Mouse (Mus musculus) gastrocnemius, postnatal 4 days (tissue): ENCODE results near the gene Ikzf2. TPM values are rescaled to one million over a fixed set of nuclear protein-coding genes. Genes with fewer than 3 reads are reported as not detected.

Source experiments
- DNase-seq, 2 experiments: peaks; one replicate each; pipeline ENCODE4 v3.0.0; 2021 to 2022; ENCODE audit warnings: low spot score in 2 of 2, mixed read lengths in 2 of 2
- total RNA-seq, 2 experiments: library from RNA; stranded (reverse); gene quantifications; 2 replicates each; pipeline ENCODE4 v1.2.3; 2021

Gene Ikzf2
- total RNA-seq, 2 experiments from 2014 or later, result 5.4 to 8.1 TPM

DNA sequence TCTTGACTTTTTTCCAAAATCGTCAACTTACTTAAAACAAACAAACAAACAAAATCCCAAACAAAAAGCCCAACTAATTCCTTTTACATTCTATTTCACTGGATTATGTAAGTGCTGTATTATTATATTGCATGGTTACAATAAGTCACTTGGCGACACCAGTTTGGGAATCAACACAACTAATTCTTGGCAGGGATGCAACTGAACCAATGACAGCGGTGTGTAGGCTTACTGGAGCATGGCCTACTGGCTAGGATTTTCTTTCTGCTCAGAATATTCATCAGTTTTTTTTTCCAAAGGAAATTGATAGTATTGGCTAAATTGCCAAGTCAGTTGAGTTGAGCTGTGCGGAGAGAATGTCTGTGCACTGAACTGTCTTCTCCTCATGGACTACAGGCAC lies 167.7 kb downstream of the Ikzf2 start:
- no peak for DNase-seq

DNA sequence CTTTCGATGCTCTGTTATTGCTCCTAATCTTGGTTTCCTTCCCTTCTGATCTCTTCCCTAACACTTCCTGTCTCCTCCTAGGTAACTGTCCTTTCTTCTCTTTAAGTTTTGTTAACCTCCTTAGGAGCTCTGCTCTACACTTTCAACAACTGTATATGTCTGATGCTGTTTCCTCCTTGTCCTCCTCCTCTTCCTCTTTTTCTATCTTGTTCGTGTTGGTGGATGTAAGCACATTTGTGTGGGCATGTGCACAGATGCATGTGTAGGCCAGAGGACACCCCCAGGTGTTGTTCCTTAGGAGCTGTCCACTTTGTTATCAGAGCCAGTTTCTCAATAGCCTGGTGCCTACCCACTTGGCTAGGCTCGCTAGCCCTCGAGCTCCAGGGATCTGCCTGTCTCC lies 169.0 kb downstream of the Ikzf2 start:
- no peak for DNase-seq

DNA sequence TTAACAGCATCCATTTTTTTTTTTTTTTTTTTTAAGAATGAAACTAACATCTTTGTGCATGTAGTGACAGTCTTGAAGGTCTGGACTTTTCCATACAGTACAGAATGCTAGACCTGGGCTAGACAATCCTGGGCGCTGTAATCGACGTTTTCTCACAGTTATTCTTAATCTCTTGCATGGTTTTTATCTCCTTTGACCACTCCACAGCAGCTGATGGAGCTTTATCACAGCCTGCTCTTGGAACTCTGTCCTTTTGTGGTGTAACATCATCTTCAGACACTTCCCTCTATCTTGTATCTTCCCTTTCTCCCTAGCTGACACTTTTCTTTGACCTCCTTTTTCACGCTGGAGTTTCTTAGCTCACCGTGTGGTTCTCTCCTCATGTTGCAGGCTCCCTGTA lies 170.9 kb downstream of the Ikzf2 start:
- DNase-seq, result no peak

DNA sequence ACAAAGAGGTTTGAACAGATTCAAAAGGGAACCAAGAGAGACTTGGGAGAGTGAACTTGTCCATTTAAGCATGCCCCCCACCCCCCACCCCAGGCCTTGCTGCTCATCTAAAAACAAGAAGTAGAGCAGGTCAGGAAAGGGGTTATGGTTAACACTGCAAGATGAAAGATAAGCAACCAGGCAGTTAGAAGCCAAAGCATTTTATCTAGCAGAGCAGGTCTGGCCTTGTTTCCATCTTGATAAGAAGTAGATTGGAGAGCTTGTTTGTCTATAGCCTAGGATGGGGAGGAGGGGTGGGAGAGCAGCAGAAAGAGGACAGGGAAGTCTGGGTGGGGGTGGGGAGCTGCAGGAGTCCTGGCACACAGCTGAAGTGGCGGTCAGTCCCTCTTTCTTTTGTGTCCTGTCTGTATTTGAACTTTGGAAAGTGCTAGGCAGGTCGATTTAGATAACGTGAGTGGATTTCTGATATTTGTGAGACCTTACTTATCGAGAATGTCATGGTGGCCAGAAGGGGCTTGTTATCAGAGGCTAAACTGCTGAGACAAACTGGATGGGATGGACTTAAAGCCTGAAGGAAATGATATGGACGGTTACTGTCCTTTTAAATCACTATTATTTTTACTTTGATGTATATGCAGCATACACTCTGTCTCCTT lies 173.3 kb downstream of the Ikzf2 start:
- DNase-seq, result no peak

DNA sequence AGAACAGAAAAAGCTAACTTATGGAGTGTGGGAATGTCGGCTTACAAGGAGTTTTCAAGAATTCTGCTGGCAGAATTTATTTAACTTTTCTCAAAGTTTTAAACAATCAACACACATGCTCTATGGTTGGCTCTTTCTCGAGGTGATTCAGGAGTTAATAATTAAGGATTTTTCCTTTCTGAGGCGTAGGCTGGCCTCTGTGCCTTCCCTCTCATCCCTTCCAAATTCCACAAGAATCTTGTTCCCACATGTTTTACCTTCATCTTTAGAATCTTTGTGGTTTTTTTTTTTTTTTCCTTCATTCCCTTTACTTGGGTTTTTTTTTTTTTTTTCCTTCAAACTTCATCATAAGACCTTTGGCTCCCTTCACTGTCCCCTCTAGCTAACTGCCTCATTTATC lies 178.8 kb downstream of the Ikzf2 start:
- DNase-seq, result no peak

DNA sequence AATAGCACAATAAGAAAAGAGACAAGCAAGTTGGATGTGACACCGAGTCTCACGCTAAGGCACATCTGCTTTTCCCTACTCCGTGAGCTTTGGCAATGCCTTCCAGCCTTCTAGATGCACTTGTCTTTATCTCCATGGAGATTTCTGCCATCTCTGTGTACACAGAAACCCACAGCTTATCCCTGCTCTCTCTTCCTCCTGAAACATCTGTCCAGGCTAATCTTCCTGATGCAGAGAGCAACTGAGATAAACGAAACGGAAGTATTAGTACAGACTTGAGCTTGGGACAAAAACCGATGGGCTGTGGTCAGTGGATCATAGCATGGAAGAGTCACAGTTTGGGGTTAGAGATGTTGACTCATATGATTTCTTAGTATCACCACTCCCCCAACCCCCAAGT lies 179.5 kb downstream of the Ikzf2 start:
- no peak for DNase-seq

DNA sequence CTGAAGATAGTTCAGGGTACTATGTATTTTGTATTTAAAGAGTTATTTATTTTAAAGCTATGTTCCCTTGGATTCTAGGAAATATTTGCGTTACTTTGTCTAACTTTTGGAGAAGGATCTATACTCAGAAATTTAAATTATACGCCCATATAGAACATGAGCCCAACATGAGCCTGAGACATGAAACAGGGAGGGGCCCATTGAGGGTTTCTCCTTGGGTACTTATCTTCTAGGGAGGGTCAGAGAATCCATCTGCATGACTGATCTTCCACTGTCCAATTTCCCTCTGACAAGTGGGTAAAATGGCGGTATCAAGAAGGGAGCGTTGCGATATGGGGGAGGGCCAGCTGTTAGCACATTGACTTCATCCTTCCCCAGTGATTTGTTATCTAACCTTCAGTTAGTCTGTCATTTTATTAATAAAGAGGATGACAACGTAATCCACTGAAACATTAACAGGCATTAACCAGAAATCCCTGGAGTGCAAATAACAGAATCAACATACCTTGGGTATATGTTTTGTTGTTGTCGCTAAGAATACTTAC lies 180.4 kb downstream of the Ikzf2 start:
- no peak for DNase-seq

DNA sequence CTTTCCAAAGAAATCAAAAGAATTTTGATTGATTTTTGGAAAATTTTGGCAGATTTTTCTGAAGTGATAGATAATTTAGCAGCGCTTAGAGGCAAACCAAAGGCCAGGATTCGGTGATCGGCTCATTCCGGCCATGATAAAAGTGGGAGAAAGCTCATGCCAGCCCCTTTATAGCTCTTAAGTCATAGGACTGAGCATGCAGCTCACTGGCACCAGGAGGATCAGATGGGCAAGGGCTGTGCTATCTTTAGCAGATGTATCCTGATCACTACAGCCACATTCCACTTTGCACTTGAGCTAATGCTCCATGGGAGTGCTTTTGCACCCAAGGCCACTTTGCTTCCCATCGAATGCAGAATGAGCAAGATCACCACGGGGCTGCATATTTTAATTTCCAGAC lies 181.0 kb downstream of the Ikzf2 start:
- no peak for DNase-seq

DNA sequence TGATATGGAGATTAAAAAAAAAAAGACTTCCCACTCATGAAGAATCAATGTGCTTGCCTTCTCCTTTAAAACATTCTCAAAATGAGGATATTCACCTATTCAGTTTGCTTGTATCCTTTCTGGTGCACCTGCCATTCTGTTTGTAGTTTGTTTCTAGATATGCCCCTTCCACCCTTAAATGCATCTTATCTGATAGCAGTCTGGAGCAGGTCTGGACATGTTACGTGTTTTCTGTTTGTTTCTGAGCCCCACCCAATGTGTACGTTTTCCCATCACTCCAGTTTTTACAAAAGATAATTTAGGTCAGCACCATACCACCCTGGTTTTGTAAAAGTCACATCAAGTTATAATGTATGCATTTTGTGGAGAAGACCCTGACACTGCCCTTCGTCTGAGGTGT lies 186.7 kb downstream of the Ikzf2 start:
- DNase-seq, result no peak

DNA sequence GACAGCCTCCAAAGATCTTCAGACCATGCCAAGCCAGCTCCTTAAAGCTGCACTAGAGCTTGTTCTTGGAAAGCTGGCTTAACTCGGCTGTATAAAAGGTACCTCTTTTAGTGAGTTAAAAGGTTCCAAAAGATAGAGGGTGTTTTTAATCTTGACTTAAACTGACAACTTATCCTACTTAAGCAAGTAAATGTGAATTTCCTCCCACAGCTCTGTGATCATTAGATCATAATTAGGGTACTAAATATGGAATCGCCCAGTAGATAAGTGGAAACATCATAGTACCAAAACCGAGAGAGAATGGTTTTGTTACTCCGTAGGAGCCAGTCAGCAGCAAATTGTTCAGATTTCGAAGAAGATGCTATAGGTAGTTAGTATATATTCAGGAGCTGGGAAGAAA lies 187.4 kb downstream of the Ikzf2 start:
- no peak for DNase-seq

DNA sequence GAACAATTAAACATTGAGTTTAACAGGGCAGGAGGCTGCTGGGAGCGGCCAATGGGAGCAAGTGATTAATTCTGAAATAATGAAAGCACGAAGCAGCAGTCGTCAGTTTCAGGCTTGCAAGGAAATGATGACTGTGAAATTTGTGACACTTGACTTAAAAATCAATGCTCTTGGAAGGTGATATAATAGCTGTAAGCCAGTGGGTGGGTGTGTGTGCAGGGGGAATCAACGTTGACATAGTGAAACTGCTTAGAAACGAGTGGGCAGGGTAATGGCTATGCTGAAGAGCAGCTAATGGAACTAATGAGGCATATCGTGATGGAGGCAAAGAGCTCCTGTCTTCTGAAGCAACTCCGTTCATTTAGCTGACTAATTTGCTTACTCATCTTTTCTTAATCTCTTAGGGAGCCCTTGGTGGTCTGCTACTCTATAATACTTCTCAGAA lies 188.2 kb downstream of the Ikzf2 start:
- DNase-seq, result no peak

DNA sequence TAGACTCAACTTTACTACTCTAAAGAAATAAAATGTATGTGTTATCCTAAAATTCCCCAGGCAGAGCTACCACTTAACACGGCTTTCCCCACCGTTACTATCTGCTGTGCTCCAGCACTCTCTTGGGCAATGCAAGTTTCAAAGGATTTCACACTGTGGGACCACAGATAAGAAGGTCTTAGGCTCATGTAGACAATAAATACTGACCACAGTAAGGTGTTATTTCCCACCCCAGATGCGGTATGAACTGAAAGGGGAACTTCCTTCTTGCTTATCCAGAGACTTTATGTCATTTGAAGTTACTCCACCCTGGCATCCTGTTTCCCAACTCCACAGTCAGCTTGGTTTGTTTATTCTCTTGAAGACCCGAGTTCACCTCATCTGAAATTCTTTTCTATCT lies 191.0 kb downstream of the Ikzf2 start:
- no peak for DNase-seq

DNA sequence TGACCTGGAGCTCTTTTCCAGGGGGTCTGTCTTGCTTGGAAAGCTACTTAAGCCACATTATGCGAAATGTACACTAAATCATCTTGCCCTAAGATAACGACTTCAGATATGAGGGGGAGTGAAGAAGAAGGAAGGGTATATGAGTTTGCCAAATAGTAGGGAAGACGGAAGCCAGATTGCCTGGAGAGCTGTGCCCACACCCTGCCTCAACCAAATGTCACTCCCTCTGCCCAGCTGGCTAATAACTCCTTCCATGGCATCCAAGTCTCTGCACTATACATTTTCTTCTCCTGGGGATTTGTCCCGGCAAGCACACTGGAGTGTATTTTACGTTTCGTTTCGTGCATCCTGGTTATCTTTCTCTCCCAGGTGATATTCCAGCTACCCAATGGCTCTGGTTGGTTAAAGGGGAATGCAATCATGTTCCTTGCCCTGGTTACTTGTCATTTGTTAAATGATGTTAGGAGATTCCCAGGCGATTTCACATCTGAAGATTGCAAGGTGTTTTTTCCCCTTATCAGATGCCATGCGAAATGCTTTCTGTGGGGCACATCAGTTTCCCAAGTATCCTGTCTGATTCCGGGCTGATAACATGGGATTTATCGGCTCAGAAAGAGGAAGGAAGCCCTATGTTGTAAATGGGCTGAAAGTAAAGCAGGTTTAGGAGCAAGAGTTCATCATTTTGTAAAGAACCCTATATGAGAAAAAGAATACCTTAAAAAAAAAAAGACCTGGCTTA lies 193.6 kb downstream of the Ikzf2 start:
- DNase-seq, result no peak

DNA sequence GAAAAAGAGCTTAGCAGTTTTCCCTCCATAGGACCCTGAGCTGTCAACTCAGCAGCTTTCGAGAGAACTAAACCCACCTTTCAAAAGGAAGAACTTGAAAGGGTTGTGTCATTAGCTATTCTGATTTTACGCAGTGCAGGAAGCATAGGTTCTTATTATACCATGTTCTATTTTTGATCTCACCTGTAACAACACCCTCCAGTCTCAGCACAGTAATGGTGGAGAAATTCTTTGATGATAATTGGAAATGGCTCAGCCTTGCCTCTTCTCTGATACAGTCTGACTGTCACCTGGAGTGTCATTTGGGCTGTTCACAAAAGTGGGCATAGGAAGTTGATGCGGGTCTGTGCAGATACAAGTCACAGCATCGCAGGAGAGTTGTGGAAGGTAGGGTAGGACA lies 195.0 kb downstream of the Ikzf2 start:
- no peak for DNase-seq

DNA sequence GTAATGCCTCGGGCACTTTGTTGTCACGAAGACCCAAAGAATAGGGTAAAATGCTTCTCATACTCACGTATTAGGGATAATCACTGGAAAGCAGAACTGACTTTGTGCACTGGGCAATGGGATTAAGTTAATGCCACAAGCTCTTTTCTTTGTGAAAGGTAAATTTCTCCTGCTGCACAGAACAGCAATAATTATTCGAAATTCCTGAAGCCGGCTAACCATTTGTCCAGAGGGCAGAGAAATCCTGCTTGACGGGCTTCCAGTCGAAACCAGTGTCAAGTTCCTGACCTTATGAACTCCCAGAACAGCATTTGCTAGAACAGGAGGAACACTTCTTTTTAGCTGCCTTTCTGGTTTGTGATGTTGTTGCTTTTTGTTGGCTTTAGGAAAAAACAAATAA lies 198.0 kb downstream of the Ikzf2 start:
- no peak for DNase-seq

DNA sequence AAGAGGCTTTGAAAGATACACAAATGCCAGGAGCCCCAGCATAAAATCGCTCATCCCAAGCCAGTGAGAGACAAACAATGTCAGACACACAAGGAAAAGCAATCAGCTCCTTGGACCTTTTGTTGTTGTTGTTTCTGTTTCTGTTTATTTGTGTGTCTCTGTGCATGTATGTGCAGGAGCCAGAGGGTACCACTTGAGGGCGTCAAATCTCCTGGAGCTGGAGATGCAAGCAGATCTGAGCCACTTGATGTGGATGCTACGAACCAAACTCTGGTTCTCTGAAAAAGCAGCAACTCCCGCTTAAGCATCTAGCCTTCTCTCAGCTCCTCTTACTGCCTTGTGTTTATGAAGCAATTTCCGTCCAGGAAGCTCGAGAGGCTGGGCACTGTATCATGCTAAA lies 198.4 kb downstream of the Ikzf2 start:
- no peak for DNase-seq

Other genes with a start within 250 kb of the Ikzf2 start
- not detected for gene Spag16, start 139.7 kb upstream of the Ikzf2 start, total RNA-seq